Mouse (Mus musculus) cerebellum, adult 2 months (tissue): ENCODE results near the gene Rsrc1.

Experiments used
- CTCF ChIP-seq: fragments of 200-500 bp; IDR thresholded peaks from 2 replicates; pipeline ENCODE4 v1.5.1; 2011; ENCODE audit warnings: low read depth, mild to moderate bottlenecking, control low read depth, low read length, moderate library complexity, borderline replicate concordance; ENCODE audit not compliant: insufficient read depth
- POLR2A ChIP-seq: fragments of 200-500 bp; IDR thresholded peaks from 2 replicates; pipeline ENCODE4 v1.6.1; 2011; ENCODE audit warnings: low read length, control low read depth, borderline replicate concordance; ENCODE audit not compliant: insufficient read depth

GRCm38 (mm10) chr3:67366087-67366892, 385.1 kb downstream of the Rsrc1 start:
- no peak for TF ChIP-seq CTCF
- TF ChIP-seq POLR2A: no peak
